Mouse (Mus musculus): ENCODE measurements around the gene Ivns1abp. TPM values are rescaled to one million over a fixed set of nuclear protein-coding genes. Genes with fewer than 3 reads are reported as not detected.
"Not testable (repeated sequence)": the region's sequence is repeated elsewhere in the genome, so short reads cannot be mapped to it uniquely, and the experiment has no call there.

The Ivns1abp gene
- 228 and 296 TPM in 2 replicates for polyA plus RNA-seq (2014; fragmentation: Nextera tagmentation; extraction: Ambion mirVana)

- Histone ChIP-seq H3K4me1 (ENCODE audit: control insufficient read depth, insufficient read depth, low read length) (peaks cover 41% of the 10 kb centered on the region), H3K36me3 (ENCODE audit: control insufficient read depth, insufficient read depth, low read length) (no peaks in the 10 kb centered on the region), H3K9ac (ENCODE audit: low read depth, low read length) (peak within 1 kb of the TSS; percentile 99), H3K4me2 (peak within 1 kb of the TSS; percentile 83), H3K9me3 (replicated peaks; ENCODE audit: control insufficient read depth, low read length) (no peaks in the 10 kb centered on the region), H3K4me3 (ENCODE audit: low read depth, low read length) (peak within 1 kb of the TSS; percentile 97), H3K27ac (ENCODE audit: low read depth, low read length) (peak within 1 kb of the TSS; percentile 95), H3K27me3 (ENCODE audit: control insufficient read depth, insufficient read depth, low read length) (no peaks in the 10 kb centered on the region)
- WGBS (ENCODE audit: insufficient replicate concordance): under 1% methylated on average over 87 of the region's 104 CpGs
- ATAC-seq (replicated peaks; ENCODE audit: insufficient number of reproducible peaks, low FRiP score, low TSS enrichment): peak; percentile 93
Observed at GRCm38 (mm10) chr1:151344283-151345108, at the start of gene Ivns1abp. Ivns1abp (plus strand) TSS chr1:151344477.

GRCm38 (mm10) chr1:151295486-151295885, 48.8 kb upstream of the Ivns1abp start:
- ATAC-seq (replicated peaks; ENCODE audit: insufficient number of reproducible peaks, low FRiP score, low TSS enrichment): no peak
- no peaks in the 10 kb centered on the region for H3K9me3 ChIP-seq (replicated peaks; ENCODE audit: control insufficient read depth, low read length)
- H3K27ac ChIP-seq (ENCODE audit: low read depth, low read length): no peak overlapping the region

GRCm38 (mm10) chr1:151296621-151297020, 47.7 kb upstream of the Ivns1abp start:
- Histone ChIP-seq H3K4me1 (ENCODE audit: control insufficient read depth, insufficient read depth, low read length) (no peaks in the 10 kb centered on the region; the same call in 1 of the 2 replicates), H3K27ac (ENCODE audit: low read depth, low read length) (no peak overlapping the region), H3K9me3 (replicated peaks; ENCODE audit: control insufficient read depth, low read length) (no peaks in the 10 kb centered on the region), H3K4me2 (no peak overlapping the region), H3K9ac (ENCODE audit: low read depth, low read length) (no peak overlapping the region), H3K27me3 (ENCODE audit: control insufficient read depth, insufficient read depth, low read length) (no peaks in the 10 kb centered on the region), H3K4me3 (ENCODE audit: low read depth, low read length) (no peak overlapping the region), H3K36me3 (ENCODE audit: control insufficient read depth, insufficient read depth, low read length) (no peaks in the 10 kb centered on the region)
- no peak for ATAC-seq (replicated peaks; ENCODE audit: insufficient number of reproducible peaks, low FRiP score, low TSS enrichment)
- WGBS (ENCODE audit: insufficient replicate concordance): 54% methylated on average over 1 of the region's 1 CpGs

More at GRCm38 (mm10) chr1:151295486-151295885, 48.8 kb upstream of the Ivns1abp start:
- H3K36me3 ChIP-seq (ENCODE audit: control insufficient read depth, insufficient read depth, low read length): no peaks in the 10 kb centered on the region
- H3K4me2 ChIP-seq: no peak overlapping the region
- no peaks in the 10 kb centered on the region; the same call in 1 of the 2 replicates for H3K4me1 ChIP-seq (ENCODE audit: control insufficient read depth, insufficient read depth, low read length)
- no peaks in the 10 kb centered on the region for H3K27me3 ChIP-seq (ENCODE audit: control insufficient read depth, insufficient read depth, low read length)
- H3K9ac ChIP-seq (ENCODE audit: low read depth, low read length): no peak overlapping the region
- WGBS (ENCODE audit: insufficient replicate concordance): 38% methylated on average over 3 of the region's 3 CpGs
- no peak overlapping the region for H3K4me3 ChIP-seq (ENCODE audit: low read depth, low read length)

GRCm38 (mm10) chr1:151297025-151297424, 47.3 kb upstream of the Ivns1abp start:
- ATAC-seq (replicated peaks; ENCODE audit: insufficient number of reproducible peaks, low FRiP score, low TSS enrichment): no peak
- H3K4me3 ChIP-seq (ENCODE audit: low read depth, low read length): no peak overlapping the region
- H3K27me3 ChIP-seq (ENCODE audit: control insufficient read depth, insufficient read depth, low read length): no peaks in the 10 kb centered on the region

GRCm38 (mm10) chr1:151297596-151297995, 46.7 kb upstream of the Ivns1abp start:
- Histone ChIP-seq H3K4me2 (no peak overlapping the region), H3K9ac (ENCODE audit: low read depth, low read length) (no peak overlapping the region), H3K36me3 (ENCODE audit: control insufficient read depth, insufficient read depth, low read length) (no peaks in the 10 kb centered on the region), H3K9me3 (replicated peaks; ENCODE audit: control insufficient read depth, low read length) (no peaks in the 10 kb centered on the region), H3K27ac (ENCODE audit: low read depth, low read length) (no peak overlapping the region), H3K27me3 (ENCODE audit: control insufficient read depth, insufficient read depth, low read length) (no peaks in the 10 kb centered on the region), H3K4me1 (ENCODE audit: control insufficient read depth, insufficient read depth, low read length) (peaks cover 3% of the 10 kb centered on the region), H3K4me3 (ENCODE audit: low read depth, low read length) (no peak overlapping the region)
- ATAC-seq (replicated peaks; ENCODE audit: insufficient number of reproducible peaks, low FRiP score, low TSS enrichment): no peak
- WGBS (ENCODE audit: insufficient replicate concordance): 72% methylated on average over 2 of the region's 2 CpGs

More at GRCm38 (mm10) chr1:151297025-151297424, 47.3 kb upstream of the Ivns1abp start:
- Histone ChIP-seq H3K27ac (ENCODE audit: low read depth, low read length) (no peak overlapping the region), H3K9me3 (replicated peaks; ENCODE audit: control insufficient read depth, low read length) (no peaks in the 10 kb centered on the region), H3K9ac (ENCODE audit: low read depth, low read length) (no peak overlapping the region), H3K36me3 (ENCODE audit: control insufficient read depth, insufficient read depth, low read length) (no peaks in the 10 kb centered on the region), H3K4me2 (no peak overlapping the region), H3K4me1 (ENCODE audit: control insufficient read depth, insufficient read depth, low read length) (no peaks in the 10 kb centered on the region; the same call in 1 of the 2 replicates)
- WGBS (ENCODE audit: insufficient replicate concordance): 71% methylated on average over 6 of the region's 6 CpGs

- Histone ChIP-seq H3K4me2 (no peak overlapping the region), H3K27ac (ENCODE audit: low read depth, low read length) (no peak overlapping the region), H3K9ac (ENCODE audit: low read depth, low read length) (no peak overlapping the region), H3K4me3 (ENCODE audit: low read depth, low read length) (no peak overlapping the region), H3K27me3 (ENCODE audit: control insufficient read depth, insufficient read depth, low read length) (no peaks in the 10 kb centered on the region), H3K9me3 (replicated peaks; ENCODE audit: control insufficient read depth, low read length) (no peaks in the 10 kb centered on the region), H3K4me1 (ENCODE audit: control insufficient read depth, insufficient read depth, low read length) (peaks cover 3% of the 10 kb centered on the region), H3K36me3 (ENCODE audit: control insufficient read depth, insufficient read depth, low read length) (no peaks in the 10 kb centered on the region)
- ATAC-seq (replicated peaks; ENCODE audit: insufficient number of reproducible peaks, low FRiP score, low TSS enrichment): no peak
- WGBS (ENCODE audit: insufficient replicate concordance): 81% methylated on average over 6 of the region's 6 CpGs
Observed at GRCm38 (mm10) chr1:151301456-151301855, 42.8 kb upstream of the Ivns1abp start.

- ATAC-seq (replicated peaks; ENCODE audit: insufficient number of reproducible peaks, low FRiP score, low TSS enrichment): no peak
- H3K27ac ChIP-seq (ENCODE audit: low read depth, low read length): no peak overlapping the region
- no peak overlapping the region for H3K4me2 ChIP-seq
- 77% methylated on average over 3 of the region's 3 CpGs for WGBS (ENCODE audit: insufficient replicate concordance)
- H3K9ac ChIP-seq (ENCODE audit: low read depth, low read length): no peak overlapping the region
- H3K4me1 ChIP-seq (ENCODE audit: control insufficient read depth, insufficient read depth, low read length): peaks cover 3% of the 10 kb centered on the region
- H3K36me3 ChIP-seq (ENCODE audit: control insufficient read depth, insufficient read depth, low read length): no peaks in the 10 kb centered on the region
- no peak overlapping the region for H3K4me3 ChIP-seq (ENCODE audit: low read depth, low read length)
- H3K27me3 ChIP-seq (ENCODE audit: control insufficient read depth, insufficient read depth, low read length): no peaks in the 10 kb centered on the region
- no peaks in the 10 kb centered on the region for H3K9me3 ChIP-seq (replicated peaks; ENCODE audit: control insufficient read depth, low read length)
Observed at GRCm38 (mm10) chr1:151301904-151302303, 42.4 kb upstream of the Ivns1abp start.

- Histone ChIP-seq H3K4me2 (no peak overlapping the region), H3K9ac (ENCODE audit: low read depth, low read length) (no peak overlapping the region), H3K27ac (ENCODE audit: low read depth, low read length) (no peak overlapping the region)
Observed at GRCm38 (mm10) chr1:151303265-151303664, 41.0 kb upstream of the Ivns1abp start.

GRCm38 (mm10) chr1:151305001-151305400, 39.3 kb upstream of the Ivns1abp start:
- H3K27me3 ChIP-seq (ENCODE audit: control insufficient read depth, insufficient read depth, low read length); ATAC-seq (replicated peaks; ENCODE audit: insufficient number of reproducible peaks, low FRiP score, low TSS enrichment); H3K27ac ChIP-seq (ENCODE audit: low read depth, low read length); H3K4me1 ChIP-seq (ENCODE audit: control insufficient read depth, insufficient read depth, low read length); H3K36me3 ChIP-seq (ENCODE audit: control insufficient read depth, insufficient read depth, low read length); H3K9me3 ChIP-seq (replicated peaks; ENCODE audit: control insufficient read depth, low read length); H3K4me3 ChIP-seq (ENCODE audit: low read depth, low read length); H3K9ac ChIP-seq (ENCODE audit: low read depth, low read length); H3K4me2 ChIP-seq: not testable (repeated sequence)
- 88% methylated on average over 3 of the region's 3 CpGs for WGBS (ENCODE audit: insufficient replicate concordance)

More at GRCm38 (mm10) chr1:151303265-151303664, 41.0 kb upstream of the Ivns1abp start:
- H3K4me1 ChIP-seq (ENCODE audit: control insufficient read depth, insufficient read depth, low read length): peaks cover 3% of the 10 kb centered on the region
- H3K9me3 ChIP-seq (replicated peaks; ENCODE audit: control insufficient read depth, low read length): no peaks in the 10 kb centered on the region
- H3K4me3 ChIP-seq (ENCODE audit: low read depth, low read length): no peak overlapping the region
- no peak for ATAC-seq (replicated peaks; ENCODE audit: insufficient number of reproducible peaks, low FRiP score, low TSS enrichment)
- H3K27me3 ChIP-seq (ENCODE audit: control insufficient read depth, insufficient read depth, low read length): no peaks in the 10 kb centered on the region
- H3K36me3 ChIP-seq (ENCODE audit: control insufficient read depth, insufficient read depth, low read length): no peaks in the 10 kb centered on the region

Data from heart, embryonic 11.5 days (tissue).